Mouse (Mus musculus) frontal cortex, adult 2 months (tissue): Measurements from ENCODE around the gene Pdxdc1. TPM values are rescaled to one million over a fixed set of nuclear protein-coding genes. Genes with fewer than 3 reads are reported as not detected.
A peak's percentile ranks its signal among the peaks of the same experiment; 100 is the strongest.

Experiments used
- DNase-seq, 2 experiments: peaks; one replicate each; pipeline ENCODE4 v3.0.0; 2022; ENCODE audit warnings: low spot score in 1 of 2; ENCODE audit errors: extremely low spot score in 1 of 2
- polyA plus RNA-seq: library from polyadenylated mRNA; depleted of rRNA; stranded (reverse); fragments of >200 nt; gene quantifications from 2 replicates; pipeline ENCODE4 v1.2.3, GENCODE M21; 2012

The Pdxdc1 gene
- polyA plus RNA-seq, 1 experiment: 71.9 TPM

GRCm38 (mm10) chr16:13892850-13893249 lies 10.1 kb downstream of the Pdxdc1 start:
- DNase-seq: no peak

- DNase-seq: no peak
These were observed 12.5 kb downstream of the Pdxdc1 start for GRCm38 (mm10) chr16:13890449-13890848.

- DNase-seq: no peak
These were observed 19.7 kb downstream of the Pdxdc1 start for GRCm38 (mm10) chr16:13883094-13883774.

DNA sequence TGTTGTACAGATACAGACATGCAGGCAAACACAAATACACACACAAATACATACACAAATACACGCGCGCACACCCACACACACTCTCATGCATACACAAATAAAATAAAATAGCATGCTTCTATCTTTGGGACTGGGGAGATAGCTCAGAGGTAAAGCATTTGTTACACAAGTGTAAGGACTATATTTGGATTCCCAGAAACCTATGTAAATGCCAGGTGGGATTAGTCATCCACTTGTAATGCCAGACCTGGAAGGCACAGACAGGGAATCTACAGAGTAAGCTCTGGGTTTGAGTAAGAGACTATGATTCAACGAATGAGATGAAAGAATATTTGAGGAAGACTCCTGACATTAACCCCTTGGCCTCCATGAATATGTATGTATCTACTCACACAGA lies 27.4 kb downstream of the Pdxdc1 start:
- DNase-seq: peak; percentile 22 to 55

DNA sequence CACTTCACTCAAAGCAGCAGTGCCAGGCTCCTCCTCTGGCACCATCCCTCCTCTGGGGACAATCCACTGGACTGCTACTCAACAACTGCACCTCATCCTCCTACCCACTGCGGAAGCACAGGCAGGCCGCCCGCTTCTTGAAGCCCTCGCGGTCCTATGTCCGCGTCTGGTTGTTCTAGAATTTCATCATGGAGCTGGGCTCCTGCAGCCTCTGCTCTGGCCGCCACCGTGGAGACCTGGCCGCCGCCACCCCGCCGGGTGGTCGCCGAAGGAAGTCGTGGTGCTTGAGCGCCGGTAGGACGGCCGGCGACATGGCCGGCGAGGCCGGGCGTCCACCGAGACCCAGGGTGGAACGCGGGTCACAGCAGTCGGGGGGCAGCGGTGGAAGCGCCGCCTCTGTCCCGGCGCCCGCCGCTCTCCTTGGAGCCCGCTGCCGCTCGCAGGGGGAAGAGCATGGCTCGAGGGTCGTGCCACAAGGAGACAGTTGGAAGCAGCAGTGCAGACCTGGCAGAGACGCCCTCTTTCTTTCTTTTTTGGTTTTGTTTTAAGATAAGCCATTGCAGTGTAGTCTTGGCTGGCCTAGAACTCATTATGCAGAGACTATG lies 34.9 kb downstream of the Pdxdc1 start:
- DNase-seq: no peak

DNA sequence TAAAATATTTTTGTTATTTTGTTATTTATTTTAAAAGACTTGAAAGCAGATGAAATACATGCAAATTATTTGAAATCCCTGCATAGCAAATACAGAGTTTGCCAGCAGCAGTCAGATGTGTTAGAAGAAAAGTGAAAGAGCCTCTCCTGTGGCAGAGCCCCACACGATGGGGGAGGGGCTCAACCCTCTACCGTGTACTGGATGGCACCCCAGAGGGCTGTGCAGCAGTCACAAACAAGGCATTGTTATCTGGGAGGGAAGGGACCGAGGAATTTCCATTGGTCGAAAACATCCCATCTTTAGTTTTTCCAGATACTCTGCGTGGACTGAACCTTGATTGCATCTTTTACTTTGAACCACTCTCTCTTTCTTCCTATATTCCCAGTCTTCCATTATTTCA lies 35.5 kb downstream of the Pdxdc1 start:
- DNase-seq: peak in 1 of 2 experiments; percentile 43

DNA sequence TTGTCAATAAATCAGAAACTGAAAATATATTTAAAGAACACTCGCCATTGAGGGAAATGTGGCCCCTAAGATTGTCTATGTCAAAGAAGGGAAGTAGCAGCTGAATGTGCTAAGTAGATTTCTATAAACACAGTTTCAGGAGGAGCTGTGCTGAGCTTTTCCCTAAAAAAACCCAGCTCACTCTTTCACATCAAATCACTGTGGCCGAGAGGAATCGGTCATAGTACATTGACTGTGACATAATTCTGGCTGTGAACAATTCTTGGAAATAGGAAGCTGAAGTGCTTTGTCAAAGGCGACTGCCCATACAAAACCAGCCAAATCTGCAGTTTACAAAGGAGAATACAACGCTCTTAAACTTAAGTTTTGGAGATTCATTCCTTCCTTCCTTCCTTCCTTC lies 36.3 kb downstream of the Pdxdc1 start:
- no peak for DNase-seq

DNA sequence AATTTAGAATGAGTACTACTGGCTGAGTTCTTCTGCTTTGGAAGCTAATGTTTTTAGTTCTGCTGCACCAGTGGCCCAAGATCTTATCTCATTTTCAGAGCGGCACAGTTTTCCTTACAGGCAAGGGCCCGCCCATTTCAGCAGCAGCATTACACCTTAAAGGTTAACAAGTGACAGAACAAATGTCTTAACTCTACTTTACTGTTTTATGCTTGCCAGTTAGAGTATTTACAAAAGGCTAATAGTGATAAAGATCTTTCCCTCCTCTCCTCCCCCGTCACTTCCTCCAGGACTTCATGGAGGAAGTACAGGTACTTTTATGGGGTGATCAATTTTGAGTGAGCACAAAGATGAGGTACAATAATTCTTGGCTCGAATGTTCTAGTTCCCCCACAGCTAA lies 36.9 kb downstream of the Pdxdc1 start:
- no peak for DNase-seq

DNA sequence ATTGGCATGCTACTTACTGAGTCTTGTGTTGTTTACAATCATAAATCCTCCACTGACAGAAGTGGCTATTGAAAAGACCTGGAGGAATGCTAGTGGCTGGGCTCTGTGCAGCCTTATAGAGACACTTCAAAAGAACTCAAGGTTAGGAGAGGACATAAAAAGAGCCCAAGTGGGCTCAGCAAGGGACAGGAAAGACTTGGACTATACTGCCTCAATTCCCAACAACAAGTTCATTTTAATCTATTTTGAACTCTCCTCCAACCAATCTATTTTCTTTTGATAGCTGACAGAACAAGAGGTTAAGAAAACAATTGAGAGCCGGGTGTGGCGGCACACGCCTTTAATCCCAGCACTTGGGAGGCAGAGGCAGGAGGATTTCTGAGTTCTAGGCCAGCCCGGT lies 49.0 kb downstream of the Pdxdc1 start:
- no peak for DNase-seq

- no peak for DNase-seq
These were observed 51.5 kb downstream of the Pdxdc1 start for GRCm38 (mm10) chr16:13851446-13851845.

DNA sequence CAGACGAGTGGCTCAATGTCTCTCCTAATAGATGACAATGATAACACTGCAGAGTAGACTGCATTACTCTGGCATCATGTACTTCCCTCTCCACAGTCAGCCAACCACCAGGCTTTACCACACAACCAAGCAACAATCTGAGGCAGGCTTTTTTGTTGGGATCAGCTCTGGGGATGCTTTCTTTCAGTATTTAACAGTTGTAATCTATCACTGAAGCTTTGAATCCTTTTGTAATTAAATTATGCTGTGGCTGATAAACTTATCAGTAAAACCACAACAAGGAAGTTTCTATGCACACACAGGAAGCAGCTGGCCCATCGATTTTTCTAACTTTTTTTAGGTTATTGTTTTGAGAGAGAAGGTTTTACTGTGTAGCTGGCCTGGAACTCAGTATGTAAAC lies 54.6 kb downstream of the Pdxdc1 start:
- no peak for DNase-seq

DNA sequence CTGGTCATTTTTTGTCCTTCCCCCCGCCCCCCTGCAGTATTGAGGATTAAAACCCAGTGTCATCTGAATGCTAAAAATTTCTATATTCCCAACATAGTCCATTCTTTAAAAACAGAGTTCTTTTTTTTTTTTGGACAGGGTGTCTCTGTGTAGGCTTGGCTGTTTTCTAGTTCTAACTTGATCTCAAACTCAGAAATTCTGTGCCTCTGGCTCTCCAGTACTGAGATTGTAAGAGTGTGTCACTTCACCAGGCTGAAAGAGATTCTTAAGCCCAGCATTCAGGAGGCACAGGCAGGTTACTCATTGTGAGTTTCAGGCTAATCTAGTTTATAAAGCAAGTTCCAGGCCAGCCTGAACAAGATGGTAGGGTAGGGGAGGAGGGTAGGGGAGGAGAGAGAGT lies 56.3 kb downstream of the Pdxdc1 start:
- DNase-seq: no peak

- DNase-seq: no peak
These were observed 57.9 kb downstream of the Pdxdc1 start for GRCm38 (mm10) chr16:13845031-13845430.

DNA sequence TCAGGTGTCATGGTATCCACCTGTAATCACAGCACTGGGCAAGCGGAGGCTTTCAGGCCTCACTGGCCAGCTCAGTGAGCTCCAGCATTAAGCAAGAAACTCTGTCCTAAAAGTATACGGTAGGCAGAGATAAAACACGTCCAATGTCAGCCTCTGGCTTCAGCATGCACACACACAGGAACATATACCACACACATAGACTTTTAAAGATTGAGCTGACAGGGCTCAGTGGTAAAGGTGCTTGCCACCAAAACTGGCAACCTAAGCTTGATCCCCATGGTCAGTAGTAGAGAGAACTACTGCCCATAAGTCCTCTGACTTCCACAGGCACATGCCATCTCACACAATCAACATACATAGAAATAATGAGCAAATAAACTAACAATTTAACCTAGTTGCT lies 62.0 kb downstream of the Pdxdc1 start:
- no peak for DNase-seq

- DNase-seq: no peak
These were observed 62.9 kb downstream of the Pdxdc1 start for GRCm38 (mm10) chr16:13840056-13840455.

GRCm38 (mm10) chr16:13834382-13834781 lies 68.5 kb downstream of the Pdxdc1 start:
- DNase-seq: no peak

DNA sequence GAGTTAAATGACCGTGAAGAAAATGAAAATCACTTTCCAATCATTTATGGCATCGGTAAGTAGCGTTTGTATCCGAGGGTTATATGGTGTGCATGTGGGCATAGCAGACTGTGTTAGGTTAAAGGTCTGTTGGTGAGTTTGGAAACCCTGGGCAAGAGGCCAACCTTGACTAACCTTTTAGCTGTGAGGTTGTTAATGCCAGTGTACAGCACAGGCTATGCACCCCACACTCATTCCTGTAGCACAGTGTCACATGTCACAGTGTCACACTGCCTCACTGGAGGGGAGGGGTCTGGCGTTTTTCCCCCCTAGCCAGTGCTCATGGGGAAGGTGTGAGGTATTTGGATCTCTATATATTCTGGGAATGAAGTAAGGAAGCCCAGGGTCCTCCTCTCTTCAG lies 71.3 kb downstream of the Pdxdc1 start:
- DNase-seq: no peak

DNA sequence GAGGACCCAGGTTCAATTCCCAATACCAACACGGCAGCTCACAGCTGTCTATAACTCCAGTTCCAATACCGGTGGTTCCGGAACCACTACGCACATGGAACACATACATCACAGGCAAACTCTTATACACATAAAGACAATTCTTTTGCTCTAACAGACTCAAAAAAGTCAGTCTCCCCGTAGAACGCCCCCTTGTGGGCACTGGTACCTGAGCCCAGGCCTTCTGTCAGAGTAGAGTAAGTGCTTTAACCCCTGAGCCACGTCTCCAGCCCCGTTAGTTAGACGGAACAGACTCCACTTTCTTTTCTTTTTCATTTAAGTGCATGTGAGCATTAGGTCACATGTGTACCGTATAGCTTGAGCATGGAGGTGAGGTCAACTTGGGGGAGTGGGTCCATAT lies 72.5 kb downstream of the Pdxdc1 start:
- DNase-seq: no peak

DNA sequence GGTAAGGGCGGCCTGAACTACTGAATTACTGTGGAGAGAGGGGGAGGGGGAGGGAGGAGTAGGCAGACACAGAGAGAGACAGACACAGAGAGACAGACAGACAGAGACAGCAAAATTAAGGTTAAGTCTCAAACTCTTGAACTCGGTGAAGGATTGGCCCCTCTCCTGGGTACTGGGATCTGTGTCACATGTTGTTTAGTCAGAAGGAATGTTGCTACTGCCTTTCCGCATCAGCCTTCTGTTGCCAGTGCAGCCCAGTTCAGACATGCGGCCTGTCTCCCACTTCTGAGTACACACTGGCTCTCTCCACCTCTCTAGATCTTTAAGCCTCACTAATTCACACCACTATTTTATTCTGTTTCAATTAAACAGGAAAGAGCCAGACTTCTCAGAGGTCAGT lies 76.4 kb downstream of the Pdxdc1 start:
- DNase-seq: no peak

GRCm38 (mm10) chr16:13825781-13826490 lies 77.0 kb downstream of the Pdxdc1 start:
- DNase-seq: no peak

DNA sequence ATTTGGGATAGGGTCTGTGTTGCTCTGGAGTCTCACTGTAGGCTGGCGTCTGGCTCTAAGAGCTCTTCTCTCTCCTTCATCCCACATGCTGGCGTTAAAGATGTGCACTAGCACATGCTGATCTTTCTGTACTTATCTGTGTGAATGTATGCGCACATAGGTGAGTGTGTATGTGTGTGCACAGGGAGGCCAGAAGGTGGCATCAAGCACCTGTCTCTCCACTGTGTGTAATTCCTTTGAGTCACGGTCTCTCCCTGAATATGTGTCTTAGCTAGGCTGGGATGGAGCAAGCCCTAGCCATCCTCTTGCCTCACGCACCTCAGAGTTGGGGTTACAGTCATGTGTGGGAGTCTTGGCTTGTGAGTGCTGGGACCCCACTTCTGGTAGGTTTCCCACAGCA lies 82.2 kb downstream of the Pdxdc1 start:
- no peak for DNase-seq
